Mouse (Mus musculus) 416B (cell line): ENCODE measurements at regions not wholly inside any gene's neighbourhood (a gene's known extent, or its start where the extent isn't known, plus 50 kb on each side); places are given as distances from the start of the nearest gene placed in this dataset.

Experiments used
- DNase-seq: peaks from one replicate; pipeline ENCODE4 v3.0.0; 2011; ENCODE audit warnings: low read depth

DNA sequence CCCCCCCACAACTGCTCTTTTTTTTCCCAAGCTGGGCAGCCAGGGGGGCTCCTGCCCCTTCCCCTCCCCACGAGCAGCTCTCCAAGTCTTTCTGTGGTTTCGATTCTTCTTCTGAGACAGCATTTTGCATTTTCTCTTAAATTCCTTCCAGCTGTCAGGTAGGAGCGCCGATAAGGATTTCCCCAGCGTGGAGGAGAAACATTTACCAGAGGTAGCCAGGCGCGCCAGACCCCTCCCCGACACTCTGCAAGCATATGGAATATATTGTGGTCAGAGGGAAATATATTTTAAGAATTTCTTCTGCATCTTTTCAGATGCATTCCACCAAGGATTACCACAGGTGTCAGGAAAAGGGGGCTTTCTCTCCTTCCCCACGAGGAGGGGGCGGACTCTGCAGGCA, 111.9 kb downstream of the Tbx5 start:
- no peak for DNase-seq

DNA sequence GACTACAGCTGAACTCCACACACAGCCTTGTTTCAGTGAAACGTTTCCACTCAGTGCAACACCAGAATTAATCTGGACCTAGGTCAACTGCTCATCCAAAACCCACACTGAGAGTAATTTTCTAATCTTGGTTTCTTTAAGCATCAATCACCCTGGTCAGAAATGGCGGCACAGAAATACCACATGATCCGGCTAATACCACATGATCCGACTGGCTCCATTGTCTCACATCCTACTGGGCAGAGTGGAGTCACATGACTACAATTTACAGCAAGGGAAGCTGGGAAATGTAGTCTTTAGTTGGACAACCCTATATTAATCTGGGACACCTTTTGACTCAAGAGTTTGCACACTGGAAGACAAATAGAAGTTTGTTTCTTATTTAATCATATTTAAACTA, 115.9 kb downstream of the Tbx5 start:
- no peak for DNase-seq

DNA sequence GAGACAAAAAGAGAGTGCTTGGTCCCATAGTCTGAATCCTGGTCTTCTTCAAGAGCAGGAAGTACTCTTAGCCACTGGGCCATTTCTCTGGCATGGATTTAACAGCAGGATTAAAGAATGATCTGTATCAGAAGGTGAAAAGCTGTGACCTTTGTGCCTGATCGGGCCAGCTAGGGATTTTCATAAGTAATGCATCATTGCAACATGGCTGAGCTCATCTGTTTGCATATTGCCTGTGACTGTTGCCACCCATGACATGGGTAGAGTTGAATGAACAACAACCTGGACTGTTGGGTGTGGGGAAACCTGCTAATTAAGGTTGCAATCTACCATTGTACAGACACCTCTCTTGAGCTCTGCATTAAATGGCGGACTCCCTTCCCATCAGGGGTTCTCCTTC, 119.6 kb downstream of the Tbx5 start:
- DNase-seq = no peak

DNA sequence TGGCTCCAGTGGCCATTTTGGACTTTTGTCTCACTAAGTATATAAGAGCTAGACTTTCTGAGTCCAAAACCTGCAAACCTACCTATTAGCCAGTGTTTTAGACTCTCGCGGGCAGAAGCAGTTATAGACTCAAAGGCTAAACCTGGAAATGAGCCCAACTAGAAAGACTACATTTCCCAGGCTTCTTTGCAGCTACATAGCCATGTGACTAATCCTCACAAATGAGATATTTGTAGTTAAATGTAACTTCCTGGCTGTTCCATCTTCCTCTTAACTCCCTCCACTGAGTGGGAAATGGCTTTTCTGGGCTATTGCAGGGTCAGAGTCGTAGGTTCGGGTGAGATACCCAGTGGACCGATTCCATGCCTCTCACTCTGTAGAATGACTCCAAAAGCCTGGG, 120.7 kb downstream of the Tbx5 start:
- DNase-seq = no peak

DNA sequence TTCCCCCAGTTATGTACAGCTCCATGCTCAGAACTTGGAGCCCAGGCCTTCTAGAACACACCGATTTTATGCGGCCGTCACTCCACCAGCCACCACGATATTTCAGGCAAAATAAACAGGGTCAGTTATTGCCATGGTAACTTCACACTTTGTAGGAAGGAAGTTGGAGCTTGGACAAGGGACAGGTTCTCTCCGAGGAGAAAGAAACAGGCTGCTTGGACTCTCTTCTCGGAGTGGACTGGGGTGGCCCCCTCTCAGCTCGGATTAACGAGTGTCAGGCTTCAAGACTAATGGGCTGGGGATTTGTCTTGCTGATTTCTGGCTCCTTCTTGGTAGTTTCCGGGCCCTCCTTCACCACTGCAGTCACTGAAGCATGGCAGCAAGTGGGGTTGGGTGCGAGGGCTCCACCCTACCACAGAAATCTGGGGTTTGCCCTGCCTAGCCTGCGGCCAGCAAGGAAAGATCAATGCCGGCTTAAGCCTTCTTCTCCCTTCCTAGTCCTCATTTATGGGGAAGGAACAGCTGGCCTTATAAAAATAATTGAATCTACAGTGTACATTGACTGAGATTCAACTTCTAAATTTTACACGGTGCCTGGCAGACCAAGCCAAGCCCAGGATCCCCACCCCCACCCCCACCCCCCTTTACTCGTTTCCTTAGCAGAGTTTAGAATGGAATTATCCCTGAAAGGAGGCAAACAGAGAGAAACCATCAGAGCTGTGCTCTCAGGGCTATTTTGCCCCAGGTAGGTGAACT, 121.5 kb downstream of the Tbx5 start:
- DNase-seq = no peak

DNA sequence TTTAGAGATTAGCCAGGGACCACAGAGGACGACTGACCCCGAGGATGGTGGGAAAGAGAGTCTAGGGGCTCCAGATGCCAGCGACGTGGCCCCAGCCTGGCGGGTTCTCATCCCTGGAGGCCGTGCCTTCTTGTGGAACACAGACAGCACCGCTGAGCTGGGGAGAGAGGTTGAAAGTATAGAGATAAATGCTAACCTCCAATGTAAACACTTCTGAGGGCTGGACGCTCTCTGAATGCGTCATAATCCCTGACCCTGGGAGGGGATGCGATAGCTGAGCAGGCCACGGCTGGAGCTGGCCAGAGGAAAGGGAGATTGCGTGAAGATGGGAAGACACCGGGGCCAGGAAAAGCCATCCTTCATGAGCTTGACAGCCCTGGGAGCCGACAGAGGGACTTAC, 126.5 kb downstream of the Tbx5 start:
- DNase-seq = no peak

DNA sequence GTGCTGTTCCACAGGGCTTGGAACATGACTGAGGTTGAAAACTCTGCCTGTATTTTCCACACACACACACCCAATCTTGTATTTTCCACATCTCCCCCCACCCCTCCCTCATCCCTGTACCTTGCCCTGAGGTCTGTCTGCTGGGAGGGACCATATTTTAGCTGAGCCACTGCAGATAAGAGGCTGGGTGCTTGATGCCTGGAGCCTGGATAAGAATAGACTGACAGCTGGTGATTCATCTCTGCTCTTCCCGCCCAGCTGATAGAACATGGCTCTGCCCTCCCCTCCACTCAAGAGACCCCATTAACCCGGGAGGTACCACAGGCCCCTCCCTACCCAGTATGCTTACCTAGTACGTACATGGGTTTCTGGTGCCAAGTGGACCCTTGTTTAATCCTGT, 132.3 kb downstream of the Tbx5 start:
- DNase-seq = no peak

DNA sequence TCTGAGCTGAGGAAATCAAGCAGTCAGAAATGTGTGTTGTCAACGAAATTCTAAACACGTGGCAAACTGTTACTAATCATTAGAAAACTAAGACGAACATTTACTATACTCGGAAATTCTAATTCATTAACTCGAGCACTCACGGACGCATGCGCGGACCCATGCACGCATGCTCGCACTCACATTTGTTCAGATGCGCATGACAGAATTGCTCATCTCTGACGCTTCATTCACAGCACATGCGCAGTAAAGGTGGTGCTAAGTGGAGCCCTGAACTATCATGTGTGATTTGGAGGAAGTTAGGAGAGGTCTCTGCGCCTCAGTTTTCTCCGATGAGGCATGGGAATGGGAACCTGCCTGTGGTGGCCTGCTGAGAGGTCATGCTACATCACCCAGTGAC, 138.8 kb downstream of the Tbx5 start:
- no peak for DNase-seq

DNA sequence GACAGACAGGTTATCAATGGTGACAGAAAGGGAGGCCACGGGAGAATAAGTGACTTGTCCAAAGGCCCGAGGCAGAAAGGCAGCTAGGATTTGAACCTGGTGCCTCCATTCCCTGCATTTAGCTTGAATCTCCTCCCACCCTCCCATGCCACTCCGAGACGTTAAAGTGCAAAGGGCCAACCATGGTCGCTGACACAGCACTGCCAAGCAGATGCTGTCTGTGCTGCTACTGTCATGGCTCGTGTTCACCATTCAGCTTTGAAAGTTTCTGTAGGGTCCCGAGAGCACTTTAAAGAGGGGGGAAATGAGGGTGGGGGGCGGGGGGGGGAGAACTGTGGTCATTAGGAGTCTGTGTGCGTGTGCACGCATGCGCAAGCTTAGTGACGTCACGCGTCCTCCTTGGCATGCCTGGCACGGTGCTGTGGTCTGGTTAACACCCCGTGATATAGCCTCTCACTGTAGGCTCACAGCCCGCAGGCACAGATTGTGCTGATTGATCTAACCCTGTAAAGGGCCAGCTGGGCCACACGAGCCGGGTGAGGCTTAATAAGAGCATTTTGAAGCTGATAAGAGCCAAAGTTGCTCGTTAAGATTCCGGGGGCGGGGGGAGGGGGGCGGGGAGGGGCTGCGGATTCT, 140.5 kb downstream of the Tbx5 start:
- no peak for DNase-seq

DNA sequence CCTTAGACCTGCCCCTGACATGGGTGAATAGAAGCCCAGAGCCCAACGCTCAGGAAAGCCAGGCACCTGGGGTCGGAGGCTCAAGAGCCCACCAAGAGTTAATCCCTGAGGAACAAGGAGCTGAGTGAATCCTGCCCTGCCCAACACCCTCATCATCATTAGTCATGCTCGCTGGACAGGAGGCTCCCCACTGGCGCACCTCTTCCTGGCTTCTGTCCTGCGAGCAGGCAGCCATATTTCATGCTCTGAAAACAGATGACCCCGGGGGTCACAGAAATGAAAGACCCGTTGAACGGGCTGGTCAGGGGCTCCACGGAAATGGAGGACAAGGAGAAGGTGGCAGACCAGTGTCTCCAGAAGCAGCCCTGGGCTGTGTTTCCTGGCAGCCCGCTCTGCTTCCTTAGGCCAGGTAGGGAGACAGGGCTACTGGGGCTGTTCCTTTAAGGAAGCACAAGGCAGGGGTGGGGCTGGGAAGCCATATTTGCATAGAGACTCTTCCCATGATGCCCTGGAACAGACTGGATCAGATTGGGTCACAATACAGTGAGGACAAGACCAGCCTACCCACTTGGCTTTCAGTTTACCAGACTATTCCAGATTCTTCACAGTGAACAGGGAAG, 138.1 kb upstream of the Rbm19 start:
- no peak for DNase-seq

DNA sequence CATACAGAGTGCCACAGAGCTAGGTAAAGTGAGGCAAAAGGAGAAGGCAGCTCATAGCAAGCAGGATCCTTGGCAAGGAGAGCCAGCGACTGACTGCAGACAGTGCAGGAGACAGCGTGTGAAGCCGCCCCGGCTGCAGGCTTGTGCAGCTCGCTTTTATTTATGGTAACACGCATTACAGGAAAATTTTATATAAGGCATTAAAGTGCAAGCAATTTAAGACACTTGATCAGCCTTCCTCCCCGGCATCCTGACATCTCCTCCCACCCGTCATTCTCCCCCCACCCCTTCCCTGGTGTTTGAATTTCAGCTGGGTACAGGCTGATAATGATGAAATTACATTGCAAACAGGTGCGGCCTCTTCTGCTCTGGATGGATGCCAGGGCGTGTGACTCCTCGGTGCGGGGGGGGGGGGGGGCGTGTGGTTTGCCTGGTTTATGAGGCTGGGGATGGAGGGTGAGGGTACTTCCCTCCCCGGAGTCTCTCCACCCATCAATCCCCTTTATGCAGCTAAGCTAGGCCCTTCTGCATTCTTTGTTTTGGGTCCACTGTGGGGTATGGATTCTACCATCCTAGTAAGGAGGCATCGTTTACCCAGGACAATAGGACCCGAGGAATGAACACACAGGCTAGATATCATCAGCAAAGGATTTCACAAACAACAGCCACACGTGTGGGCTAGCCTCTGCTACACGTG, 135.0 kb upstream of the Rbm19 start:
- no peak for DNase-seq

DNA sequence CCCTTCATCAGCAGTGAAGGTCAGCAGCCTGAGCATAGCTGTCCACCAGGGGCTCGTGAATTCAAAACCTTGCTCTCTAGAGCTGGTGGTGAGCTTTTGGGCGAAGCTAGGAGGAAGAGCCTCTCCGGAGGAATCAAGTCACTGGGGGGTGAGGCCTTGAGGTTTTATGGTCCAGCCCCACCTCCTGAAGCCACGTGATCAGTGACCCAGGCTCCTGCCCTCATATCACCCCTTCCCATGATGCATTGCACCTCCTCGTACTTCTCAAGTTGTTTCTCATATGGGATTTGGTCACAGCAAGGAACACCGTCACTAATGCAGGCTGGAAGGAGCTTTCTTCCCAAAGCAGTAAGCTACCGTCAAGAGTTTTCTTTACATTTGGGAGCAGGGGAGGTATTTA, 132.1 kb upstream of the Rbm19 start:
- no peak for DNase-seq

DNA sequence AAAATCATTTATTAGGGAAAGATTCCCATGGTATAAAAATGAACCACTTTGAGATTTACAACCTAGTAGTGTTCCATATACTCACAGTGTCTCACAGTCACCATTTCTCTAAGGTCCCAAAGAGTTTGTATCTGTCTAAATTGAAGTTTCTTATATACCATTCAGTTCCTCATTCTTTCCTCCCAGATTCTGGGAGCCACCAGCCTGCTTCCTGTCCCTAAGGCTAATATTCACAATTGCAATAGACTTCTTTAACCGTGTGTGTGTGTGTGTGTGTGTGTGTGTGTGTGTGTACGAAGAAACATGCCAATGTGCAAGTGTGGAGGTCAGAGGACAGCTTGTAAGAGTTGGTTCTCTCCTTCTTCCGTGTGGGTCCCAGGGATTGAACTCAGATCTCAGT, 124.1 kb upstream of the Rbm19 start:
- DNase-seq = no peak

DNA sequence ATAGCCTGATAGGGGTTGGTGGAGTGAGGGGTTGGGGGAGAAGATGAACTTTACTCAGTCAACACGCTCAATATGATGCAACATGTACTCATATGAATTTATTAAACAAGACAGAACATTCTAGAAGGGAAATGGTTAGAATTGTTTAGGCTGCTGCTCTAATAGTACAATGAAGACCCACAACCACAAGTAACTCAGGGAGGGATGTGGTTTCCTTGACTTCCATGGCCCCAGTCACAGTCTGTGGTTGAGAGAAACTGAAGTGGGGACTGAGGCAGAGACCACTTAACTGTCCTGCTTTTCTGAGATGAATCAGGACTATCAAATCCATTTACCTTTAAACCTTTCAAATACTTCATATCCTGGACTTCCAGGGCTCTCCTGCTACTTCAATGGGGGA, 120.5 kb upstream of the Rbm19 start:
- DNase-seq = no peak

DNA sequence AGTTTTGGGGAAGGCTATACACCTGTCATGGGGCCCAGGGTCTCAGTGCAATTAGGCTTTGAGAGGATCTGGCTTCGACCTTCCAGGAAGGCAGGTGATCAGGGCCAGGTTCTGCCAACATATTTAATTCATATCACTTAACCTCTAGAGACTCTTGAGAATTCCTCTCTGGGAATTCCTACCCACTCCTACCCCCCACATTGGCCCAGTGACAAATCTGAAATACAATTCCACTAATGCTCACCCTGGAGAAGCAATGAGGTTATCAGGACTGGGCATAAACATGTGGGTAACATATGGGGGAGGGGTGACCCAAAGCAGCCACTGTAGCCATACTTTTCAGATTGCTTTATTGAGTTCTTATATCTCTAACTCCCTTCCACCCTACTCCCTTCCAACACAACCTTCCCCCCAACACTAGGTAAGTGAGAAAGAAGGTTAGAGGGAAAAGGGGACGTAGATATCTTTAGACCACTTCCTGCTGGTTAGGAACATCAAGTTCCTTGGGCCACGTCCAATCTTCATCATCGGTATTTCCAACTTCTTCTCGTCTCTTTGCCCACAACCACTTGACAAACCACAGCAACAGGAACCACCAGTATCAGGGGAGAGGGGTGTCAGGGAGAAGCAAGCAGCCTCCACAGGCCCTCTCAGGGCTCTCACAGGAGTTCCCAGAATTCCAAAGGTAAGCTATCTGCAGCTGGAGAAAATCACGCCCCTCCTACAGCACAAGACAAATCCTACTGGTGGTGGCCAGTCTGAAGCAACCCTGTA, 110.4 kb upstream of the Rbm19 start:
- DNase-seq = peak; percentile 1

DNA sequence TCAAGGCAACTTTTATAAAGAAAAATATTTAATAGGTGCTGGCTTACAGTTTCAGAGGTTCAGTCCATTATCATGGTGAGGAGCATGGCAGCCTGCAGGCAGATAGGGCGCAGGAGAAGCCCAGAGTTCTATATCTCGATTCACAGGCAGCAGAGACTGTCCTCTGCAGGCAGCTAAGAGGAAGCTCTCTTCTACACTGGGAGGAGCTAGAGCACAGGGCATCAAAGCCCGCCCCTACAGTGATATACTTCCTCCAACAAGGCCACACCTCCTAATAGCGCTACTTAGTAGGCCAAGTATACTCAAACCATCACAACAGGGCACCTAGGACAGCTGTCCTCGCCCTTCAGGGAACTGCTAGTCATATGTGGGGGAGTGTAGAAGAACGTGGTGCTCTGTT, 108.5 kb upstream of the Rbm19 start:
- no peak for DNase-seq

DNA sequence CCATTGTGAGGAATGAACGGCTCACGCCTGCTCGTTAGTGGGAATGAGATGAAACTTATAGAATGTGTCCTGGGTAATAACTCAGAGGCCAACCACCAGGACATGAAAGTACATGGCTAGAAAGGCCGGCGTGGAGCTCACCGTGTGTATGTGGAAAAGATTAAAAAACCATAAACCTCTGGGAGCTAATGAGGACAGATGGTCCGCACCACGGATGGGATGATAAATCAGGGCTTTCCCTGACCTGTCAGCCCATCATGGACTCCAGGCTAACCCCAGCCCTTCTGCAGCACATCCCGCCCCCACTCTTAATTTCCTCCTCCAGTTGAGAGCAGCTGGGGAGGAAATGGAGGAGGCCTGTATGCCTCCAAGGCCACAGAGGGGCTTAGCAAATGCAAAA, 108.0 kb upstream of the Rbm19 start:
- no peak for DNase-seq

DNA sequence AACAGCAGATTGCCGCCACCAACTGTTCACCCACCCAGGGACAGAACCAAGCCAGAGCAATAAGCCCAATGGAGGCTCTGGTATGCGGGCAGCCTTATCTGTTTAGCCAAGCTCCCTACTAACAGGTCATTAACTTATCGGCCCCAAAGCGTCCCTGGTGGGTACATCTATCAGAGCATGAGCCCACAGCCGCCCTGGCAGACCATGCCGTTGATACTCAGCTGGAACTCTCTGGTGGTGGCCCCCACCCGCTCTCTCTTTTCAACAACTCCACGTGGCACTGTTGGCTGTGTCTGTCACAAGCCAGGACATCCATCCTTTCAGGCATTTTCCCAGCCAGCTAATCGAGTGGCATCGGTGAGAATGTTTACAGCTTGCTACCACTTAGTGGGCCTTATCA, 100.8 kb upstream of the Rbm19 start:
- no peak for DNase-seq

DNA sequence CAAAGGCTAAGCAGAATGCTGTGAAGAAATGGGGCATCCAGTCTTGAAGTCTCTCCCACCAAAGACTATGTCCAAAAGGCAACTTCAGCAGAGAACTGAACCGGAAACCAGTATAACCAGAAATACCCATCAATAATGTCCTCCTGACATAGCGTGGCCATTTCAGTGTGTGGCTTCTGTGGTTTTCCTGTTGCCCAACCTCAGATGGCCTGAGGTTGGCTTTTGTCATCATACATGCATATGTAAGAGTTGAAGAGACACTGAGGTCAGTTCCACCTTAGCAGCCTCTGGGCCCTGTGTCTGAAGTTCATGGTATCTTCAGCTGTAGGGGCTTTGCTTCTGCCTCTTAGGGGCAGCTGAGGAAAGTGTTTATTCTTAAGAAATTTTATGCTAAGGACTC, 98.1 kb upstream of the Rbm19 start:
- DNase-seq = peak; percentile 42

DNA sequence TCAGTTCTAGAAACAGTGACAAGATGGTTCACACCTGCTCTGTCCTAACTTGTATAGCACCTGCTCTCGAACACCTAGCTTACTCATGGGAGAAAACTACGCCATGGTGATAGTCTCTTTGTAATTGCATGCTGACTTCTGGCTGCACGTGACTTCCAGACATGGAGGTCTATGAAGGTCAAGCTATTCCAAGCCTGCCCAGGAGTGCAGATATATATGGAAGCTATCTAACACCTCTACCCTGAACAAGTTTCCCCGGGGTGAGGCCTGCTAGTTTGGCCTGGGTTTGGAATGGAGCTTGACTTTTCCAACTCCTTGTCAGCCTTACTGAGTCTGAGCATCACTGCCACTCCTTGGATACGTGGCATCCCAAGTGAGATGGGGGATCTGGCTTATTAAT, 95.5 kb upstream of the Rbm19 start:
- no peak for DNase-seq

DNA sequence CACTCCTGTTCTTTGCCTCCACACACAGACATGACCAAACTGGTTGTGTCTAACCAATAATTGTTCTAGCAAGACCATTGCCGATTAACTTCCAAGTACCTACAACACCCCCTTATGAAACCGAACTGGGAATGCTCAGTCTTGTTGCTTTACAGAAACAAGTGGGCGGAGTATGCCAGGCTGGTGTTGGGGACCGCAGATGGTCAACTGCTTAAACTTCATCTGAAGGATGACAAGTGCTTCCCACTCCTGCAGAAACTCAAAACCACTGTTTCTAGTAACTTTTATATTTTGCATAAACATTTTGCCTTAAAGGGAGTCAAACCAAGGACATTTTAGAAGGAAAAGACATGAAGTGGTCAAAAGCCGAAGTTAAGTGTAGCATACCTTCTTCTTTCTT, 94.0 kb upstream of the Rbm19 start:
- DNase-seq = no peak

DNA sequence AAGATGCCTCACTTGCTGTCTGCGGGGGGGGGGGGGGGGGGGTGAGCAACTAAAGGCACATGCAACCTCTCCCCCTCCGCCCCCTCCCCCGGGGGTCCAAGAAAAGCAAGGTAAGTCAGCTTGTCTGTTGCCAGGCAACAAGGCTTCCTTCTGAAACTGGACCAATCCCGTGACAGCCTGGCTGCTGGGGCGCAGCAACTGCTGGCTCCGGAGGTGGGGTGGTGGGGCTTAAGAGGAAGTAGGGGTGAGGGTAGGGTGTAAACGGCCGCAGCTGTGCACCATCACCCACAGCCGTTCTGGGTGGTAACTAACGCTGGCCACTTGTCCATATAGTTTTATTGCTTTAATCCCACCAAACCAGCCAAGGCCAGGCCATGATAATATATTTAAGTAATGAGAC, 92.2 kb upstream of the Rbm19 start:
- DNase-seq = no peak
